Mouse (Mus musculus) bone marrow macrophage, adult 2 months (primary cell): ENCODE results near the gene Rnaseh2b.

Experiments used
- CTCF ChIP-seq: IDR thresholded peaks from 2 replicates; pipeline ENCODE4 v1.5.1; 2012; ENCODE audit warnings: low read depth, mild to moderate bottlenecking, low read length, moderate library complexity
- POLR2A ChIP-seq: IDR thresholded peaks from 2 replicates; pipeline ENCODE4 v1.6.1; 2012; ENCODE audit warnings: mild to moderate bottlenecking, low read depth, low read length, borderline replicate concordance

DNA sequence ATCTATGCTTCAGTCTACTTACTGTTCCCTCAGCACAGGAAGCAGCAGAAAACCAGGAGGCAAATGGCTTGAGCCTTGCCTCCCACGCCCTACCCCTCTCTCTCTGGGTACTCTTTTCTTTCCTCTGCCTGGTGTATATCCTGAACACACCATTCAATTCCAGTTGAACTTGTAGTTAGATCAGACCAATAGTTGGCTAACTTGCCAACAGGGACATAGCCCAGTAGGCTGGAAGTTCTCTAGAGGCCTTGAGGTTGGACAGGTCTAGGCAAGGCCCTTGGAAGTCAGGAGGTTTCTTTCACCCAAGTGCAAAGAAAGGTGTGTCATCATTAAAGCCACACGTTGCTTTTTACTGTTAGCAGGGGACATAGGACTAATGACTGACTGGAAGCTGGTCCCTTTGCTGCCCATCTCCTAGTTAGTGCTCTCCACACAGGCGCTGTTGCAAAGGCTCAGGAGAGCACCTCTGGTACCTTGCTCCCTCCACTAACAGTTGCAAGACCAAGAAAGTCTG, 91.5 kb downstream of the Rnaseh2b start:
- TF ChIP-seq CTCF (no peak), POLR2A (no peak)
